Mouse (Mus musculus) stomach, postnatal 0 days (tissue): ENCODE results near the gene Macc1. TPM values are rescaled to one million over a fixed set of nuclear protein-coding genes. Genes with fewer than 3 reads are reported as not detected.
A peak's percentile ranks its signal among the peaks of the same experiment; 100 is the strongest.
"Not testable (repeated sequence)": the region's sequence is repeated elsewhere in the genome, so short reads cannot be mapped to it uniquely, and the experiment has no call there.

Experiments
- ATAC-seq: fragments of 200-750 bp; cut with Nextera tagmentation; 2 replicates; pipeline ENCODE4 v1.8.0; 2017; ENCODE audit not compliant: low FRiP score, low TSS enrichment
- DNase-seq: peaks from one replicate; pipeline ENCODE4 v3.0.0-alpha.2; 2016; ENCODE audit warnings: low spot score
- H3K27ac ChIP-seq: fragments of 300-500 bp; sonication (generic); replicated peaks from 2 replicates; pipeline ENCODE4 v1.5.1; 2014; ENCODE audit warnings: mild to moderate bottlenecking, control low read depth
- H3K27me3 ChIP-seq: fragments of 300-500 bp; sonication (generic); 2 replicates; pipeline ENCODE4 v1.6.1; 2014; ENCODE audit warnings: low read length; ENCODE audit not compliant: control insufficient read depth, insufficient read depth
- H3K36me3 ChIP-seq: fragments of 300-500 bp; sonication (generic); 2 replicates; pipeline ENCODE4 v1.6.1; 2014; ENCODE audit warnings: low read length, mixed read lengths; ENCODE audit not compliant: control insufficient read depth, insufficient read depth
- H3K4me1 ChIP-seq: fragments of 300-500 bp; sonication (generic); replicated peaks from 2 replicates; pipeline ENCODE4 v1.6.1; 2014; ENCODE audit warnings: antibody characterized with exemption; ENCODE audit not compliant: control insufficient read depth, insufficient read depth
- H3K4me2 ChIP-seq: fragments of 300-500 bp; sonication (generic); replicated peaks from 2 replicates; pipeline ENCODE4 v1.6.1; 2014; ENCODE audit warnings: low read depth, mild to moderate bottlenecking, control low read depth, moderate library complexity
- H3K4me3 ChIP-seq: fragments of 300-500 bp; sonication (generic); 2 replicates; pipeline ENCODE4 v1.5.1; 2014; ENCODE audit warnings: low read depth, low read length, control low read depth
- H3K9ac ChIP-seq: fragments of 300-500 bp; sonication (generic); 2 replicates; pipeline ENCODE4 v1.6.1; 2014; ENCODE audit warnings: mild to moderate bottlenecking, low read length, control low read depth, mixed read lengths
- H3K9me3 ChIP-seq: fragments of 300-500 bp; sonication (generic); 2 replicates; pipeline ENCODE4 v1.6.1; 2016; ENCODE audit warnings: low read length; ENCODE audit not compliant: control insufficient read depth
- CTCF ChIP-seq: IDR thresholded peaks from 2 replicates; pipeline ENCODE4 v1.5.1; 2016; ENCODE audit warnings: antibody characterized with exemption, low read depth, mild to moderate bottlenecking, moderate library complexity
- EP300 ChIP-seq: optimal IDR thresholded peaks from 2 replicates; pipeline ENCODE3; 2016; ENCODE audit warnings: antibody characterized with exemption
- WGBS: fragments of 180-500 bp; shearing (Covaris S2); extraction: QIAGEN DNeasy Blood & Tissue Kit; methylation state at CpG from one replicate; pipeline ENCODE4 v1.1.7; 2014; 5-methylcytosine and 5-hydroxymethylcytosine counted together
- polyA plus RNA-seq: library from polyadenylated mRNA; unstranded; fragments of >200 nt; fragmentation: Nextera tagmentation; extraction: Ambion mirVana; gene quantifications from 2 replicates; pipeline ENCODE4 v1.2.1, GENCODE M21; 2015

The Macc1 gene
- polyA plus RNA-seq, 1 experiment from 2014 or later: 7.1 TPM

GRCm38 (mm10) chr12:119330644-119331043, 16.6 kb downstream of the Macc1 start:
- 0 out of 2 replicates have a peak, but pooled peaks have one; percentile 15 for ATAC-seq
- Histone ChIP-seq H3K36me3 (no peaks in the 10 kb centered on the region), H3K4me2 (no peak overlapping the region), H3K9ac (no peak overlapping the region), H3K27ac (no peak overlapping the region), H3K27me3 (no peaks in the 10 kb centered on the region), H3K9me3 (no peaks in the 10 kb centered on the region), H3K4me3 (no peak overlapping the region), H3K4me1 (no peaks in the 10 kb centered on the region)
- 89% methylated on average over 4 of the region's 4 CpGs for WGBS
- TF ChIP-seq CTCF: no peak
- TF ChIP-seq EP300: no peak
- DNase-seq: no peak

- H3K4me3 ChIP-seq: no peak overlapping the region
- no peak overlapping the region for H3K27ac ChIP-seq
- no peak overlapping the region for H3K4me2 ChIP-seq
- no peaks in the 10 kb centered on the region for H3K27me3 ChIP-seq
- TF ChIP-seq EP300 (no peak), CTCF (no peak)
- no peaks in the 10 kb centered on the region for H3K4me1 ChIP-seq
- H3K9ac ChIP-seq: no peak overlapping the region
- no peaks in the 10 kb centered on the region for H3K9me3 ChIP-seq
- no peak for ATAC-seq
- DNase-seq: no peak
- no peaks in the 10 kb centered on the region for H3K36me3 ChIP-seq
These were observed 19.3 kb downstream of the Macc1 start for GRCm38 (mm10) chr12:119333376-119333775.

GRCm38 (mm10) chr12:119352579-119352978, 38.5 kb downstream of the Macc1 start:
- WGBS: 42% methylated on average over 16 of the region's 16 CpGs
- H3K4me1 ChIP-seq, ATAC-seq, H3K9ac ChIP-seq, H3K27me3 ChIP-seq, H3K27ac ChIP-seq, H3K36me3 ChIP-seq, H3K4me2 ChIP-seq, H3K4me3 ChIP-seq, H3K9me3 ChIP-seq: not testable (repeated sequence)
- peak; percentile 34 for DNase-seq
- TF ChIP-seq CTCF: peak; percentile 45

- H3K27me3 ChIP-seq: no peaks in the 10 kb centered on the region
- H3K4me2 ChIP-seq: no peak overlapping the region
- ATAC-seq (no peak), DNase-seq (no peak)
- H3K4me1 ChIP-seq: no peaks in the 10 kb centered on the region
- H3K9ac ChIP-seq: no peak overlapping the region
- no peaks in the 10 kb centered on the region for H3K9me3 ChIP-seq
- 57% methylated on average over 7 of the region's 7 CpGs for WGBS
- no peak overlapping the region for H3K27ac ChIP-seq
- no peak overlapping the region for H3K4me3 ChIP-seq
- no peaks in the 10 kb centered on the region for H3K36me3 ChIP-seq
- TF ChIP-seq EP300 (no peak), CTCF (no peak)
These were observed 43.6 kb downstream of the Macc1 start for GRCm38 (mm10) chr12:119357418-119358241.

- TF ChIP-seq CTCF: no peak
- TF ChIP-seq EP300: no peak
- H3K4me3 ChIP-seq: no peak overlapping the region
- ATAC-seq: no peak
- H3K27me3 ChIP-seq: no peaks in the 10 kb centered on the region
- no peak overlapping the region for H3K4me2 ChIP-seq
- H3K9me3 ChIP-seq: no peaks in the 10 kb centered on the region
- H3K27ac ChIP-seq: no peak overlapping the region
- no peak for DNase-seq
- WGBS: 38% methylated on average over 1 of the region's 1 CpGs
- no peaks in the 10 kb centered on the region for H3K4me1 ChIP-seq
- H3K36me3 ChIP-seq: no peaks in the 10 kb centered on the region
- no peak overlapping the region for H3K9ac ChIP-seq
These were observed 44.1 kb downstream of the Macc1 start for GRCm38 (mm10) chr12:119358242-119358515.

- TF ChIP-seq EP300 (no peak), CTCF (no peak)
- DNase-seq (no peak), ATAC-seq (no peak)
- H3K4me3 ChIP-seq: no peak overlapping the region
- H3K9me3 ChIP-seq: no peaks in the 10 kb centered on the region
- H3K36me3 ChIP-seq: no peaks in the 10 kb centered on the region
- 53% methylated on average over 1 of the region's 1 CpGs for WGBS
- no peak overlapping the region for H3K4me2 ChIP-seq
- H3K27ac ChIP-seq: no peak overlapping the region
- no peaks in the 10 kb centered on the region for H3K4me1 ChIP-seq
- H3K9ac ChIP-seq: no peak overlapping the region
- H3K27me3 ChIP-seq: no peaks in the 10 kb centered on the region
These were observed 51.0 kb downstream of the Macc1 start for GRCm38 (mm10) chr12:119365041-119365440.
